Mouse (Mus musculus) liver, embryonic 12.5 days (tissue): ENCODE measurements at regions not wholly inside any gene's neighbourhood (a gene's known extent, or its start where the extent isn't known, plus 50 kb on each side); places are given as distances from the start of the nearest gene placed in this dataset.

Experiments
- ATAC-seq: fragments of 200-750 bp; cut with Nextera tagmentation; 2 replicates; pipeline ENCODE4 v1.8.0; 2017; ENCODE audit warnings: moderate number of reproducible peaks, mild to moderate bottlenecking, moderate library complexity
- H3K27ac ChIP-seq: fragments of 300-500 bp; sonication (generic); 2 replicates; pipeline ENCODE4 v1.5.1; 2016; ENCODE audit warnings: mild to moderate bottlenecking
- H3K27me3 ChIP-seq: fragments of 300-500 bp; sonication (generic); replicated peaks from 2 replicates; pipeline ENCODE4 v1.6.1; 2016; ENCODE audit warnings: mild to moderate bottlenecking, moderate library complexity
- H3K36me3 ChIP-seq: fragments of 300-500 bp; sonication (generic); 2 replicates; pipeline ENCODE4 v1.6.1; 2016; ENCODE audit warnings: mild to moderate bottlenecking, moderate library complexity
- H3K4me1 ChIP-seq: fragments of 300-500 bp; sonication (generic); 2 replicates; pipeline ENCODE4 v1.6.1; 2016
- H3K4me2 ChIP-seq: fragments of 300-500 bp; sonication (generic); 2 replicates; pipeline ENCODE4 v1.6.1; 2016; ENCODE audit warnings: mild to moderate bottlenecking, moderate library complexity
- H3K4me3 ChIP-seq: fragments of 300-500 bp; sonication (generic); 2 replicates; pipeline ENCODE4 v1.5.1; 2016; ENCODE audit warnings: mild to moderate bottlenecking, moderate library complexity
- H3K9ac ChIP-seq: fragments of 300-500 bp; sonication (generic); 2 replicates; pipeline ENCODE4 v1.6.1; 2016; ENCODE audit warnings: mild to moderate bottlenecking, moderate library complexity
- H3K9me3 ChIP-seq: fragments of 300-500 bp; sonication (generic); replicated peaks from 2 replicates; pipeline ENCODE4 v1.6.1; 2016; ENCODE audit warnings: mild to moderate bottlenecking, moderate library complexity
- WGBS: fragments of 180-500 bp; shearing (Covaris S2); methylation state at CpG from one replicate; pipeline ENCODE4 v1.1.7; 2016; ENCODE audit not compliant: insufficient replicate concordance; 5-methylcytosine and 5-hydroxymethylcytosine counted together

DNA sequence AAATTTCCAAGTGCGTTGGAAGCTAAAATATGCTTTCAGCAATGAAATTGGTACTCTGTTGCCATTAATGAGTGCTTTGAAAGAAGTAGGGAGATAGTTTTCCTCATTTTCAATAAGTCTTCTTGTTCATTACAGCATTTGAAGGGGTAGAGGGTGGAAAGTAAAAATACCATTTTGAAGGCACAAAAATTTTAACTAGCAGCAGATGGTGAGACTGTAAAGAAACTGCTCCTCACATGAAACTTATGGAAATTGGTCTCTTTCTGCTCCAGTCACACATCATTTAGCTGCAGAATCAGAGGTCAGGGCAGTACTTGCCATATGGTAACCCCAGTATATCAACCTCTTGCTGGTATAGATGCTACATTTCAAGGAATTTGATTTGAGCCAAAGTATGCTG lies 414.1 kb downstream of the Chl1 start:
- Histone ChIP-seq H3K9me3 (no peaks in the 10 kb centered on the region), H3K4me2 (no peak overlapping the region), H3K4me3 (no peak overlapping the region), H3K4me1 (no peaks in the 10 kb centered on the region), H3K36me3 (no peaks in the 10 kb centered on the region), H3K27me3 (no peaks in the 10 kb centered on the region), H3K27ac (no peak overlapping the region), H3K9ac (no peak overlapping the region)
- ATAC-seq, result no peak
- WGBS, result 68% methylated on average over 1 of the region's 1 CpGs

DNA sequence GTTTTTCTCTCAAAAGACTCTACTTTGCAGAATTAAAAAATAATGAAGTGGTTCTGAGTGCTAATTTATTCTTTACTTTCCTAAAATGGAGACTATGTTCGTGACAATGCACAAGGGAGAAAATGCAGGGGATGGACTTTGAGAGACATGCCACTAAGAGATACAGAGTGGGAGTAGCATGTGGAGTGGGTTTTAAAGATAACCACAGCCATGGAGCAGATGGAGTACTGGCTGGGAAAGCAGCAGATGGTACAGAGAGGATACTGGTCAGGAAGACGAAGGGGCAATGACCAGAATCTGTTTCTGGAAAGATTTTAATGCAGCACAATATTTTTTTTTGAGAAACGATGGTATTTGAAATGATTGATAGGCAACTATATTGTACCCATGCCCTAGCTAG lies 416.7 kb downstream of the Chl1 start:
- WGBS, result 47% methylated on average over 3 of the region's 3 CpGs
- H3K9ac ChIP-seq, result no peak overlapping the region
- no peaks in the 10 kb centered on the region for H3K9me3 ChIP-seq
- ATAC-seq, result no peak
- no peak overlapping the region for H3K4me2 ChIP-seq
- no peak overlapping the region for H3K4me3 ChIP-seq
- no peak overlapping the region for H3K27ac ChIP-seq
- no peaks in the 10 kb centered on the region for H3K36me3 ChIP-seq
- no peaks in the 10 kb centered on the region for H3K4me1 ChIP-seq
- no peaks in the 10 kb centered on the region for H3K27me3 ChIP-seq

DNA sequence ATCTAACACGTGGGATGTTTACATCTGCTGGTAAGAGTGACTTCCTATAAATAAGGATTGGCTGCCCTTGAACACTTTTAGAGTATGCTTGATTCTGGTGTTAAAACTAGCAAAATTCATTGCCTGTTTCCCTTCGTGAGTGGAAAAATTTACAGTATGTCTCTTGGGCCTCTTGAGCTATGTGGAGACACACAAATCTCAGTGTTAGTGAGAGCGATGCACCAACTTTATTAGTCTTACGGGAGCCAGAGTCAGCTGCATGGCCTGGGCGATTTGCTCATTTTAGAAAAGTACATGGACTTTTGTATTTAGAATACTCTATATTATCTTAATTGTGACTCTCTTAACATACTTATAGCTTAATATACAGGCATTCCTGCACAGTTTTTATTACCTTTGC lies 430.0 kb downstream of the Chl1 start:
- no peaks in the 10 kb centered on the region for H3K9me3 ChIP-seq

DNA sequence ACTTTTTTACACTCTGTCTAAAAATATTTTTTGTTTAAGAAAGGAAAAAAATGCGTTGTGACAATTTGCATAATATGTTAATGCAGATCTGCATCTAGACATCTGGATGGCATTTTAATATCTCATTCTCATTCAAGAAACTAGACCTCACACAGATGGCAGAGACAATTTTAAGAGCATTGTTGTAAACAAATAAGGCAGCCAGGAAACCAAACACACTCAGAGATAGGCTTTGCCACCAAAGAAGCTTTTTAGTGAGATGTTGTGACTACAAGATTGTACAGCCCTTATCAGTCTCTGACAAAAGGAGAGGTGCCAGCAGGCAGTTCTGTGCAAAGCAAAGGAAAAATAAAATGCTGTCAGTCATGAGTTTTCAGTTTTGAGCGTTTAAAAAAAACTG lies 434.0 kb downstream of the Chl1 start:
- no peak overlapping the region for H3K27ac ChIP-seq
- no peak for ATAC-seq
- 59% methylated on average over 2 of the region's 2 CpGs for WGBS

More for the DNA sequence above, 430.0 kb downstream of the Chl1 start:
- 67% methylated on average over 5 of the region's 5 CpGs for WGBS
- Histone ChIP-seq H3K9ac (no peak overlapping the region), H3K27ac (no peak overlapping the region), H3K4me3 (no peak overlapping the region), H3K27me3 (no peaks in the 10 kb centered on the region), H3K36me3 (no peaks in the 10 kb centered on the region), H3K4me2 (no peak overlapping the region), H3K4me1 (no peaks in the 10 kb centered on the region)
- ATAC-seq, result no peak

DNA sequence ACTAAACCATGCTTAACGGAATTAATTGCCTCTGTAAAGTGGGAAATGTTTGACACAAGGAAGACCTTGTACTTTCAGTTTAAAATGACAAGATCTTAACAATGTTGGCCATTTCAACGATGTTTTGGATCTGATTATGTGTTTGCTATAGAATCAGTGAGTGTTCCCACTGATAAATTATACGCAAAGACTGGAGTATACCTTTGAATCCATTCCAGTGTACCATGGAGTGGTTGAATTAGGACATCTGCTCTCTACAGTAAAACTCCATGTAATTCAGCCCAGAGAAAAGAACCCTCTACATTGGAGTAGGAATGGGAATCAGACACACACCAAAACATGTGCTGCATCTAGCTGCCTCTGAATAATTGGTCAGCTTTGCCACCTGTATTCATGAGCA lies 437.1 kb downstream of the Chl1 start:
- WGBS, result 61% methylated on average over 3 of the region's 3 CpGs
- Histone ChIP-seq H3K27ac (no peak overlapping the region), H3K9me3 (no peaks in the 10 kb centered on the region), H3K27me3 (no peaks in the 10 kb centered on the region), H3K4me3 (no peak overlapping the region), H3K9ac (no peak overlapping the region), H3K4me1 (no peaks in the 10 kb centered on the region), H3K36me3 (no peaks in the 10 kb centered on the region), H3K4me2 (no peak overlapping the region)
- ATAC-seq, result no peak

More for the DNA sequence above, 434.0 kb downstream of the Chl1 start:
- H3K36me3 ChIP-seq, result no peaks in the 10 kb centered on the region
- no peak overlapping the region for H3K9ac ChIP-seq
- H3K4me2 ChIP-seq, result no peak overlapping the region
- no peaks in the 10 kb centered on the region for H3K4me1 ChIP-seq
- no peaks in the 10 kb centered on the region for H3K9me3 ChIP-seq
- H3K4me3 ChIP-seq, result no peak overlapping the region
- no peaks in the 10 kb centered on the region for H3K27me3 ChIP-seq

DNA sequence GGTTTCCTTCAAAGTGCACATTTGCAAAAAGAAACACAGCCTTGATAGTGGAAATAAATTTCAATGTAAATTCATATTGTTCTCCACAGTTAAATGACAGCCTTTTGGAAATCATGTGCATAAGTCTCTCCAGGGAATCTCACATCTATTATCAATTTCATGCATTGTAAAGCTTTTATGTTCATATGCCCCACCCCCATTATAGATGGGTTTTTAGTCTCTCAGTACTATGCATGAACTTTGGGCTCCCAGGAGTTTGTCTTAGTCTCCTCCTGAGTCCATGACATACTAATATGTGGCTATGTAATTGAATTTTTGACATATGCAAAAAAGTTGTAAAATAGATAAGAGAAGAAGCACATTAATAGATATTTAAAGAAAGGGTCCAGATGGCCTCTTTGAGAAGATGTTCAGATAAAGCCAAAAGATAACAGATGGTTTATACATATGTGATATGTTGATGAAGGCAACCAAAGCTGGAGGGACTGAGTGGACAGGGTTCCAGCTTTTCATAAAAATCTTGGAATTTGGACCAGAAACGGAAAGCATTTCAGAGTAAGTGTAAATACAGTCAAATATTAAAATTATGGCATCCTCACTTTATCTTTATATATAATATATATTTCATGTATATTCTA lies 442.9 kb downstream of the Chl1 start:
- no peaks in the 10 kb centered on the region for H3K36me3 ChIP-seq
- ATAC-seq, result no peak
- H3K27me3 ChIP-seq, result no peaks in the 10 kb centered on the region
- H3K9me3 ChIP-seq, result no peaks in the 10 kb centered on the region
- no peak overlapping the region for H3K4me3 ChIP-seq
- no peak overlapping the region for H3K27ac ChIP-seq
- no peak overlapping the region for H3K4me2 ChIP-seq
- 81% methylated on average over 1 of the region's 1 CpGs for WGBS
- no peak overlapping the region for H3K9ac ChIP-seq
- H3K4me1 ChIP-seq, result no peaks in the 10 kb centered on the region

DNA sequence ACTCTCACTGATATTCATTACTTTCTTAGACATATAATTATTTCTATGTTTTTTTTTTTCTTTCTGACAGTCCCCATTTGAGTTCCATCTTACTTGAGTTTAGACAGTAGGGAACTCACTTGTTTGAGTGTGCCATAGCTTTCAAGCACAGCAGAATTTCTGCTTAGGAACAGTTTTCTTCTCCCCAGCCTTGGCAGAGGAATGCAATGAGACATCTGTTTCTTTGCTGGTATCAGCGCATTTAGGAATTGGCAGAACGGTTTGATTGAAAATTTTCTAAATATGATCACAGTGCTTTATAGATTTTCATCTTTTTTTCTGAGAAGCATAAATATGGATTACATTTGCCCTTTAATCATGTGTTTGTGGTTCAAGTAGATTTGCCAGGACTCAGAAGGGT lies 448.6 kb downstream of the Chl1 start:
- Histone ChIP-seq H3K4me1 (no peaks in the 10 kb centered on the region), H3K9me3 (no peaks in the 10 kb centered on the region), H3K4me3 (no peak overlapping the region), H3K27me3 (no peaks in the 10 kb centered on the region), H3K4me2 (no peak overlapping the region), H3K9ac (no peak overlapping the region), H3K27ac (no peak overlapping the region), H3K36me3 (no peaks in the 10 kb centered on the region)
- ATAC-seq, result no peak
- 65% methylated on average over 2 of the region's 2 CpGs for WGBS

DNA sequence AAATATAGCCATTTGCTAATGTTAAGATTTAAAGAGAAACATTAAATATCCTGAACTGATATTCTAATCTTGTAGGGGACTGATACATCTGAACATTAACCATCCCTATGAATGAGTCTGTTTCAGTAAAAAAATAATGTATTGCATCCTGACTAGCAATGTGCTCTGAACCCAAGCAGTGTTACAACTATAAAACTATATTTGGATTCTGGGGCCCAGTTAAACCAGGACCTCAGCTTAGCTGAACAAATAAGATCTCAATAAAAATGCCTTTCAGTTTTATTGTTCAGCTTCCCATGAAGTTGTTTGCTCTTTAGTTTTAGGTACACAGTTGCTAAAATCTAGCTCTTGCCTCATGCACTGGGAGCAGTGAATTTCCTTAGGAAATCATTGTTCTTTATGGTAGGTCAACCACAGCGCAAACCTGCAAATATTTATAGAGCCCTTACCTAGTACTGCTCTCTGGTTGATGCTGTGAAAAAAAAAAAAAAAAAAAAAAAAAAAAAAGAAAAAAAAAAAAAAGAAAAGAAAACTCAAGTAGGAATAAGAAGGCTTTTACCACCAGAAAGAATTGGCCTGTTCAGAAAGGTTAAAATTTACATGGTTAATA lies 457.5 kb downstream of the Chl1 start:
- H3K4me2 ChIP-seq, result no peak overlapping the region
- no peaks in the 10 kb centered on the region for H3K36me3 ChIP-seq
- ATAC-seq, result no peak
- H3K9me3 ChIP-seq, result no peaks in the 10 kb centered on the region
- H3K9ac ChIP-seq, result no peak overlapping the region
- H3K4me1 ChIP-seq, result no peaks in the 10 kb centered on the region
- 71% methylated on average over 1 of the region's 1 CpGs for WGBS
- H3K27ac ChIP-seq, result no peak overlapping the region
- H3K27me3 ChIP-seq, result no peaks in the 10 kb centered on the region
- no peak overlapping the region for H3K4me3 ChIP-seq

DNA sequence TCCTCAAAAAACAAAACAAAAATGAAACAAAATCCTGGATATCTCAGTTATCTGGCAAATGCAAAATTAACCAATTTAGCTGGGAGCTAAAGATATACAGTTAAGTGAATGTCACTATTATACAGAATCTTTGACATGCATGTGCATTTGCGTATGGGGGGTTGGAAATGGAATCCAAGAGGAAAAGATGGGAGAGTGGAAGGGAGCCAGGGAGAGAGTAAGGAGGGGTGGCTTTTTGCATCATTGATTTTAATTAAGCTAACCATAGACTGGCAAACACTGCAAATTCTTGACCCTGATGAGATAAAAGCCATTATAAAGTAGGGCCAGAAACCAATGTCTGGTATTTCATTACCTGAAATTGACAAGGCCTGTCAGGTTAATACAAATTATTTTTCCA lies 488.8 kb downstream of the Chl1 start:
- no peak for ATAC-seq
- Histone ChIP-seq H3K9me3 (no peaks in the 10 kb centered on the region), H3K4me3 (no peak overlapping the region), H3K36me3 (no peaks in the 10 kb centered on the region), H3K27ac (no peak overlapping the region), H3K4me1 (no peaks in the 10 kb centered on the region), H3K4me2 (no peak overlapping the region), H3K9ac (no peak overlapping the region), H3K27me3 (no peaks in the 10 kb centered on the region)
- 63% methylated on average over 1 of the region's 1 CpGs for WGBS

DNA sequence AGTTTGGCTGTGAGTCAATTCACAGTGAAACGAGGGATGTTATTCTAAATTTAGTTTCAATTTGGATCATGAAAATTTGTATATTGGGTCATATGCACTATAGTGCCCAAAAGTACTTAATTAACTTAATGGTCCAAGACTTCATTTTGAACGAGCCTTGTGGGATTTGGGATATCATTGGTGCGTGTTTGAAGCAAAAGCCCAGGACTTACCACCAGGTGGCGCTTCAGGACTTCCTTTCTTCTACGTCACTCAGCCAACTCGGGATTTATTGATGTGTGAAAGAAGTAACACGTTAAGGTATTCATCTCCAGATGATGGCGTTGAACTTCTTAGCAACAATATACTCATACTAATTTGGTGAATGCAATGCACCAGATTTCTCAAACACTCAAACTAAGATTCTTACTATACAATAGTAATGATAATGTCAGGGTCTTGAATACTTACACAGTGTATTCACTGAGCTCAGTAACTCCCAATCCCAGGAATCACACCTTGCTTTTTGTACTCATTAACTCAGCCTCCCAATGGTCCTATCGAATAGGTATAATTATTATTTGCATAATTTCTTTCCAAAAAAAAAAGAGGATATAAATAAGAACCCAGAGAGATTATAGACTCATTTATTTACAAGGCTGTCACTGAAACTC lies 464.0 kb upstream of the Cntn6 start:
- Histone ChIP-seq H3K4me2 (no peak overlapping the region), H3K27me3 (no peaks in the 10 kb centered on the region), H3K9ac (no peak overlapping the region), H3K9me3 (no peaks in the 10 kb centered on the region), H3K4me1 (no peaks in the 10 kb centered on the region), H3K36me3 (no peaks in the 10 kb centered on the region), H3K4me3 (no peak overlapping the region), H3K27ac (no peak overlapping the region)
- ATAC-seq, result no peak
- 13% methylated on average over 9 of the region's 9 CpGs for WGBS

DNA sequence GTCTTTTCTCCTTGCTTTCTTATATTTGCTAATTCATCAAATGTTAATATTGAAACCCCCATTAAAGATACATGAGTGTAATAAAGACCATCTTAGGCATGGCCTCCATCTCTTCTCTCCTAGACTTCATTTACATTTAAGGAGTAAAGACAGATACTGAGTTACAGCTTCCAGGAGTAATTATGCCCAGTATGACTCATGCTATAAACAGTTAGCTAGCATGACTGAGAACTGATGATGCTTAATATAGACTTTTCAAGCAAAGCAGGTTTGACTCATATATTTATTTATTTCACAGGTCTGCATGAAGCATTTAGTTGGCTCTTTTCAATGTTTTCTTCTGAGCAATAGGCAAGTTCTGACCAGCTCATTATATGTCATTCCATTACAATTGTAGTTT lies 453.7 kb upstream of the Cntn6 start:
- H3K9me3 ChIP-seq, result no peaks in the 10 kb centered on the region
- H3K4me2 ChIP-seq, result no peak overlapping the region
- H3K27me3 ChIP-seq, result no peaks in the 10 kb centered on the region
- H3K27ac ChIP-seq, result no peak overlapping the region
- H3K4me3 ChIP-seq, result no peak overlapping the region
- no peak for ATAC-seq
- no peaks in the 10 kb centered on the region for H3K36me3 ChIP-seq
- H3K9ac ChIP-seq, result no peak overlapping the region
- no peaks in the 10 kb centered on the region for H3K4me1 ChIP-seq

DNA sequence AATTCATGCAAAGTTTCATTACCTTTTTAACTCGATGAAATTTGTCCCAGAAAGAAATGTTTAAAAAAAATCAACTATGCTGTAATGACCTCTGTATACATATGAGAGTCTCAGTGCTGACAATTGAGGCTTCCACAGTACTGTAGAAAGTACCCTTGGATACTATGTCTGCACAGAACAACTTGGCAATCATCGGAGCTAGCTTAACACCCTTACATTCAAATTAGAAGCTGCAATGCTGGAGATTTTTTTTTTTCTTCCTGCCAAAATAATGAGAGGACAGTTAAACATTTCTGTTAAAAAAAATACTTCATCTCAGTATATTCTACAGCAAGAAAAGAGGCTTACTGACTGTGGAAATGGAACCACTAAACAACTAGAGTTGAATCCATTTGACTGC lies 452.1 kb upstream of the Cntn6 start:
- H3K4me3 ChIP-seq, result no peak overlapping the region
- H3K9ac ChIP-seq, result no peak overlapping the region
- no peaks in the 10 kb centered on the region for H3K27me3 ChIP-seq
- H3K36me3 ChIP-seq, result no peaks in the 10 kb centered on the region
- H3K27ac ChIP-seq, result no peak overlapping the region
- H3K4me2 ChIP-seq, result no peak overlapping the region
- no peaks in the 10 kb centered on the region for H3K4me1 ChIP-seq
- no peak for ATAC-seq
- no peaks in the 10 kb centered on the region for H3K9me3 ChIP-seq
- WGBS, result 62% methylated on average over 2 of the region's 2 CpGs

DNA sequence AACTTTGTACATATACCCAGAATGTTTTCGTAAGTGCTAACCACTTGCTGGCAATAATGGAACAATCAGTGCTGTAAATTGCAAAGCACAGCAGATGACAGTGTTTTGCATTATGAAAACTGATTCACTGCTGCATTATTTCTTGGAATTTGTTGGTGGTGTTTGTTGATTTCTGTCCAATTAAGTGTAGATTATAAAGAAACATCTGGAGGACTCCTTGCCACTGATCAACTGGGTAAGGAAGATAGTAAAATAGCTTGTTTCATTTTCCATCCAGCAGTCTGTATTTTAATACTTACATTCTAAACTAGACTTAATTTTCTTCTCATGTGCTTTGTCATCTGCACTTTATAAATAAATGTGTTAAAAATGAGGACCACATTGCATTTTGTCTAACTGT lies 436.6 kb upstream of the Cntn6 start:
- Histone ChIP-seq H3K27me3 (no peaks in the 10 kb centered on the region), H3K4me2 (no peak overlapping the region), H3K4me3 (no peak overlapping the region), H3K9me3 (no peaks in the 10 kb centered on the region), H3K36me3 (no peaks in the 10 kb centered on the region), H3K27ac (no peak overlapping the region), H3K4me1 (no peaks in the 10 kb centered on the region), H3K9ac (no peak overlapping the region)
- 66% methylated on average over 1 of the region's 1 CpGs for WGBS
- ATAC-seq, result no peak
